Mouse (Mus musculus) testis, postnatal 14 days (tissue): ENCODE data around the gene Stn1.

Source experiments
- DNase-seq: peaks from one replicate; pipeline ENCODE4 v3.0.0; 2021; ENCODE audit warnings: low spot score

Stn1 gene

GRCm38 (mm10) chr19:47508771-47509281 lies 28.5 kb downstream of the Stn1 start:
- no peak for DNase-seq

GRCm38 (mm10) chr19:47508191-47508590 lies 29.1 kb downstream of the Stn1 start:
- DNase-seq: no peak

- DNase-seq: no peak
Measured at GRCm38 (mm10) chr19:47507128-47508121, 29.9 kb downstream of the Stn1 start.

- DNase-seq: no peak
Measured at GRCm38 (mm10) chr19:47503625-47504024, 33.7 kb downstream of the Stn1 start.

- no peak for DNase-seq
Measured at GRCm38 (mm10) chr19:47502563-47502962, 34.7 kb downstream of the Stn1 start.

- no peak for DNase-seq
Measured at GRCm38 (mm10) chr19:47500389-47501011, 36.8 kb downstream of the Stn1 start.

GRCm38 (mm10) chr19:47499841-47500240 lies 37.5 kb downstream of the Stn1 start:
- DNase-seq: no peak

GRCm38 (mm10) chr19:47498942-47499341 lies 38.4 kb downstream of the Stn1 start:
- no peak for DNase-seq

- DNase-seq: no peak
Measured at GRCm38 (mm10) chr19:47497736-47498135, 39.6 kb downstream of the Stn1 start.

GRCm38 (mm10) chr19:47497313-47497712 lies 40.0 kb downstream of the Stn1 start:
- DNase-seq: no peak

- no peak for DNase-seq
Measured at GRCm38 (mm10) chr19:47493017-47493997, 44.0 kb downstream of the Stn1 start.

GRCm38 (mm10) chr19:47492422-47492821 lies 44.9 kb downstream of the Stn1 start:
- DNase-seq: no peak

GRCm38 (mm10) chr19:47491853-47492252 lies 45.5 kb downstream of the Stn1 start:
- no peak for DNase-seq

- no peak for DNase-seq
Measured at GRCm38 (mm10) chr19:47489233-47489632, 48.1 kb downstream of the Stn1 start.

GRCm38 (mm10) chr19:47488250-47488649 lies 49.1 kb downstream of the Stn1 start:
- DNase-seq: no peak

- no peak for DNase-seq
Measured at GRCm38 (mm10) chr19:47487572-47487971, 49.7 kb downstream of the Stn1 start.

- no peak for DNase-seq
Measured at GRCm38 (mm10) chr19:47485997-47486566, 51.2 kb downstream of the Stn1 start.

- DNase-seq: no peak
Measured at GRCm38 (mm10) chr19:47484110-47484509, 53.2 kb downstream of the Stn1 start.

- DNase-seq: no peak
Measured at GRCm38 (mm10) chr19:47483346-47483745, 54.0 kb downstream of the Stn1 start.

GRCm38 (mm10) chr19:47473453-47473852 lies 63.9 kb downstream of the Stn1 start:
- no peak for DNase-seq

GRCm38 (mm10) chr19:47472881-47473400 lies 64.4 kb downstream of the Stn1 start:
- peak; percentile 38 for DNase-seq
